11 mouse cellular contexts compared by ENCODE assay signal in genomic region chr7:142916178-142916577, GRCm38 (mm10). TPM values are rescaled to one million over a fixed set of nuclear protein-coding genes. Genes with fewer than 3 reads are reported as not detected.
DNase-seq lines count a peak whose midpoint lies in the region; ATAC-seq and TF ChIP-seq lines count a peak whose summit lies in the region.
"Had no signal": no experiment of that assay in that cellular context is flagged by ENCODE, and none has a peak within 500 bp of the region (broad histone marks: within the 10 kb centered on the region; RNA-seq: fewer than 3 reads in every experiment).

No protein-coding gene starts in this region.

- H3K4me1 ChIP-seq in midbrain, embryonic 16.5 days (ENCODE audit: control insufficient read depth, insufficient read depth, low read length): no peaks in the 10 kb centered on the region
- H3K4me1 ChIP-seq in midbrain, embryonic 15.5 days: peaks cover 5% of the 10 kb centered on the region; the same call in 1 of the 2 replicates
- no peaks in the 10 kb centered on the region for H3K4me1 ChIP-seq in hindbrain, postnatal 0 days (ENCODE audit: insufficient read depth, low read length)
- H3K4me1 ChIP-seq: limb, embryonic 13.5 days had no signal

- no peaks in the 10 kb centered on the region for H3K27me3 ChIP-seq in midbrain, embryonic 16.5 days (ENCODE audit: control insufficient read depth, insufficient read depth, low read depth, low read length)
- no peaks in the 10 kb centered on the region for H3K27me3 ChIP-seq in midbrain, embryonic 15.5 days (replicated peaks)
- no peaks in the 10 kb centered on the region for H3K27me3 ChIP-seq in hindbrain, postnatal 0 days (ENCODE audit: insufficient read depth, low read length)
- H3K27me3 ChIP-seq: limb, embryonic 13.5 days had no signal

- H3K27ac ChIP-seq in midbrain, embryonic 16.5 days (ENCODE audit: low read length): 0 out of 2 replicates have a peak overlapping the region, but pooled peaks have one; percentile 28
- no peak overlapping the region; the same call in 1 of the 2 replicates for H3K27ac ChIP-seq in midbrain, embryonic 15.5 days
- H3K27ac ChIP-seq in hindbrain, postnatal 0 days: peak overlapping the region; percentile 76
- H3K27ac ChIP-seq: limb, embryonic 13.5 days had no signal

- no peak for ATAC-seq in midbrain, embryonic 16.5 days
- ATAC-seq in midbrain, embryonic 15.5 days (replicated peaks): no peak
- peak; percentile 78 for ATAC-seq in hindbrain, postnatal 0 days

- no peaks in the 10 kb centered on the region for H3K9me3 ChIP-seq in midbrain, embryonic 16.5 days (replicated peaks; ENCODE audit: control insufficient read depth, low read length, poor library complexity, severe bottlenecking)
- H3K9me3 ChIP-seq in midbrain, embryonic 15.5 days: no peaks in the 10 kb centered on the region
- no peaks in the 10 kb centered on the region for H3K9me3 ChIP-seq in hindbrain, postnatal 0 days (ENCODE audit: low read length)
- H3K9me3 ChIP-seq: G1E; limb, embryonic 13.5 days had no signal

- H3K4me2 ChIP-seq in midbrain, embryonic 16.5 days (ENCODE audit: low read length): no peak overlapping the region
- no peak overlapping the region for H3K4me2 ChIP-seq in midbrain, embryonic 15.5 days
- H3K4me2 ChIP-seq in hindbrain, postnatal 0 days (ENCODE audit: low read depth, low read length): no peak overlapping the region
- H3K4me2 ChIP-seq: limb, embryonic 13.5 days had no signal

- peak; percentile 25 for DNase-seq in embryo, embryonic 11 days
- peak; percentile 85 for DNase-seq in hindbrain, postnatal 0 days (ENCODE audit: low spot score)
- DNase-seq in retina, postnatal 7 days (ENCODE audit: low read depth, low spot score): peak; percentile 34
- DNase-seq in natural killer cell, adult 2 months (ENCODE audit: low spot score in 2 of 2): no peak
- DNase-seq in layer of hippocampus, adult 18-20 months (ENCODE audit: low spot score in 2 of 2): no peak
- no peak for DNase-seq in thymus, postnatal 4 days

- no peak overlapping the region for H3K4me3 ChIP-seq in midbrain, embryonic 16.5 days (ENCODE audit: low read depth, low read length)
- H3K4me3 ChIP-seq in midbrain, embryonic 15.5 days: no peak overlapping the region
- H3K4me3 ChIP-seq in hindbrain, postnatal 0 days (ENCODE audit: low read length): no peak overlapping the region
- H3K4me3 ChIP-seq: limb, embryonic 13.5 days had no signal

- H3K36me3 ChIP-seq in midbrain, embryonic 16.5 days (ENCODE audit: control insufficient read depth, insufficient read depth, low read length): no peaks in the 10 kb centered on the region
- H3K36me3 ChIP-seq in midbrain, embryonic 15.5 days (replicated peaks): no peaks in the 10 kb centered on the region
- no peaks in the 10 kb centered on the region for H3K36me3 ChIP-seq in hindbrain, postnatal 0 days (ENCODE audit: insufficient read depth, low read length)
- H3K36me3 ChIP-seq: G1E; limb, embryonic 13.5 days had no signal

- H3K9ac ChIP-seq in midbrain, embryonic 16.5 days (ENCODE audit: low read depth, low read length): peak overlapping the region; percentile 40; the same call in 1 of the 2 replicates
- no peak overlapping the region for H3K9ac ChIP-seq in midbrain, embryonic 15.5 days
- H3K9ac ChIP-seq in hindbrain, postnatal 0 days (replicated peaks; ENCODE audit: low read length): no peak overlapping the region
- H3K9ac ChIP-seq: limb, embryonic 13.5 days had no signal

- TF ChIP-seq CTCF in hindbrain, postnatal 0 days (IDR thresholded peaks at IDR 0.05; ENCODE audit: low read depth): peak; percentile 31

- 22% methylated on average over 8 of the region's 8 CpGs for WGBS in midbrain, embryonic 16.5 days
- 30% methylated on average over 8 of the region's 8 CpGs for WGBS in midbrain, embryonic 15.5 days
- WGBS in hindbrain, postnatal 0 days: 20% methylated on average over 8 of the region's 8 CpGs

RNA-seq across cellular contexts. Expression of gene Th, which starts 14.8 kb away (rescaled TPM):
- 17.8 and 28.7 TPM in 2 replicates for polyA plus RNA-seq in midbrain, embryonic 16.5 days (2015; fragmentation: Nextera tagmentation; extraction: Ambion mirVana)
- 34.3 and 35.5 TPM in 2 replicates for polyA plus RNA-seq in midbrain, embryonic 15.5 days (2015; fragmentation: Nextera tagmentation; extraction: Ambion mirVana)
- 12.0 and 13.9 TPM in 2 replicates for total RNA-seq in hindbrain, postnatal 0 days (2014; rRNA removed)
- polyA plus RNA-seq in hindbrain, postnatal 0 days (2015; fragmentation: Nextera tagmentation; extraction: Ambion mirVana): 11.8 and 13.3 TPM in 2 replicates
- total RNA-seq in layer of hippocampus, adult 18-20 months (2021): under 1 TPM; 0.58 to 0.82 TPM
- total RNA-seq: G1E; megakaryocyte progenitor cell, adult 5-6 weeks had no signal
- polyA plus RNA-seq: G1E had no signal

RNA-seq across cellular contexts. Expression of gene Ascl2, which starts 52.9 kb away (rescaled TPM):
- polyA plus RNA-seq in midbrain, embryonic 16.5 days (2015; fragmentation: Nextera tagmentation; extraction: Ambion mirVana): 0.39 and 0.55 TPM in 2 replicates
- 0.20 and 0.58 TPM in 2 replicates for polyA plus RNA-seq in midbrain, embryonic 15.5 days (2015; fragmentation: Nextera tagmentation; extraction: Ambion mirVana)
- 2.9 TPM in 1 of 2 replicates, not detected in the other for total RNA-seq in hindbrain, postnatal 0 days (2014; rRNA removed)
- polyA plus RNA-seq in hindbrain, postnatal 0 days (2015; fragmentation: Nextera tagmentation; extraction: Ambion mirVana): 0.69 and 1.1 TPM in 2 replicates
- under 1 TPM in 1 of 2 experiments, not detected in 1; 0.52 TPM for total RNA-seq in layer of hippocampus, adult 18-20 months (2021)
- total RNA-seq: G1E had no signal
- polyA plus RNA-seq: G1E had no signal

Comparison
In these comparisons a context has a peak if more than half of its experiments do, and no peak if none do; other contexts are left out.
1. DNase-seq: peak in embryo, embryonic 11 days (single experiment), hindbrain, postnatal 0 days (single experiment) and retina, postnatal 7 days (single experiment); none in natural killer cell, adult 2 months (0 of 2), layer of hippocampus, adult 18-20 months (0 of 2) and thymus, postnatal 4 days (single experiment).